Mouse (Mus musculus): ENCODE results near the gene Atf3. TPM values are rescaled to one million over a fixed set of nuclear protein-coding genes. Genes with fewer than 3 reads are reported as not detected.
A peak's percentile ranks its signal among the peaks of the same experiment; 100 is the strongest.

Atf3 gene
- total and polyA plus RNA-seq, 3 experiments, result 1.1 to 3.6 (median 3.0) TPM

DNA sequence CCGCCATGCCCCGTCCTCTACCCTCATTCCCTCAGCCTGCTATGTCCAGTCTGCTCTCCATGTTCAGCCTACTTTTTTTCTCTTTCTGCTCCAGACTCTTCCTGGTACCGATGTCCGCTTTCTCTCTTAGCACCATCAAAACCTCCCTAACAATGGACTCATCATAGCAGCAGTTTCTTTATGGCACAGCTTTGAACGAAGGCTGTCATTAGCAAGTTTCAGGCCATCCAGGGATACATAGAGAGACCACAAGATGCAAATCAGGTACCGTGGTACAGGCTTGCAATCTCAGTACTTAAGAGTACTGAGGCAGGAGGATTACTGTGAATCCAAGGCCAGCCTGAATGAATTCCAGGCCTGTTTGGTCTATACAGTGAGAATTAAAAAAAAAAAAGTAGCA, 25.1 kb downstream of the Atf3 start:
- DNase-seq, result no peak

DNA sequence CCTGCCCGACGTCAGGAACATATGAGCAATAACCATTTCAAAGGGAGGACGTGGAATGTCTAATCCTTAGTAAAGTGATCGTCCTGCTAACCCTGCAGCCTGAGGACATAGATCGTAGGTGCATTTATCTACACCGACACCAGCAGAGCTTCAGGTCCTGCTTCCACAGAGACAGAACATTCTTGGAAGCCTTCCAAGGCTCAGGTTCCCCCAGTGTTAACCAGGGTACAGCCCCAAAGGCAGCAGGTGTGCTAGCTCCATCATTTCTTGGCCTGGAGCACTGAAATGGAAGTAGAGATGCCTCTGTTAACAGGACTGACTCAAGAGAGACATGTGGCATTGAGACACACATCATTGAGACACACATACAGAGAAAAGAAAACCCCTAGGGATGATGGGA, 25.6 kb downstream of the Atf3 start:
- DNase-seq, result no peak

DNA sequence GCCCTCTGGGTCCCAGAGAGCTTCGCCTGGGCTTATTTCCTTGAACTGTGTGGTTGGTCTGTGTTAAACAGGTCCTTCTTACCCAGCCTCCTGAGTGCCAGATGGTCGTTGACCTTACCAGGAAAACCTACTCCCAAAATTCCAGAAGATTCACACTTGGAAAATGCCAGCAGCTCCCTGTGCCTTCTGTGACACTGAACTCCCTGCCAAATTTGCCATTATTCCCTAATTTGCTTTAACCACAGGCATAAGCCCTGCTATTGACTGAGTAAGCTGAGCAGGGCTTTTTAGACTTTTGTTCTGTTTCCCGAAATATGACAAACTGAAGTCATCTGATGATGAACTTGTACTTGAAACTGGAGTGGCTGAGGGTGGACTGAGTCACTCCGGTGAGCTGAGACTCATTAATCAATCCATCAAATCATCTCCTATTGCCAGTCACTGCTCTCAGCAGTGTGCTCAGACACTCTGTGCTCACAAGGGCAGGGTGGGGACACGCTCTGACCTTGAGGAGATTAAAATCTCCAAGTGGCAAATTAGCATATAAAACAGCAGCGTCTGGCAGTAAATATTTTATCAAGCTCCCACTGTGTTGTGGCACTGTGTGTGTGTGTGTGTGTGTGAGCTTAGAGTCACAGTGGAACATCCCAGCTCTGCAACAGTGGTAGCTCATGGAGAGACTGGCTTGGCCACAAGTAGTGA, 28.0 kb downstream of the Atf3 start:
- DNase-seq, result no peak

DNA sequence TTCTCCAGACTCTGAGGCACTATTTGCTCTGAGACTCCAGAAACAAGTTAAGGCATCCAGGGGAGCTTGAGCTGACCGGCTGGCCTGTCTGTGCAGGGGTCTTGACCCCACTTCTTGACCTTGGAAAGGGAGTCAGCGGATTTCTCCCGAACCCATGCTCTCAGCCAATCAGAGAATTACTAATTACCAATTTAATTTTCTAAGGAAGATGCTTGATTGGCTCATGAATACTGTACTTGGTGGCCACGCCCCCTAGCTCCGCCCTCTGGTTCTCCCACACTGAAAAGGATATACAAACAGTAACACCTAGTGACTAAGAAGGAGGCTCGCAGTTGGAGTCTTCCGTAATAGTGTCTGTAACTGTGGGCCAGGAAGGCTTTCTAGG, 31.5 kb downstream of the Atf3 start:
- no peak for DNase-seq

DNA sequence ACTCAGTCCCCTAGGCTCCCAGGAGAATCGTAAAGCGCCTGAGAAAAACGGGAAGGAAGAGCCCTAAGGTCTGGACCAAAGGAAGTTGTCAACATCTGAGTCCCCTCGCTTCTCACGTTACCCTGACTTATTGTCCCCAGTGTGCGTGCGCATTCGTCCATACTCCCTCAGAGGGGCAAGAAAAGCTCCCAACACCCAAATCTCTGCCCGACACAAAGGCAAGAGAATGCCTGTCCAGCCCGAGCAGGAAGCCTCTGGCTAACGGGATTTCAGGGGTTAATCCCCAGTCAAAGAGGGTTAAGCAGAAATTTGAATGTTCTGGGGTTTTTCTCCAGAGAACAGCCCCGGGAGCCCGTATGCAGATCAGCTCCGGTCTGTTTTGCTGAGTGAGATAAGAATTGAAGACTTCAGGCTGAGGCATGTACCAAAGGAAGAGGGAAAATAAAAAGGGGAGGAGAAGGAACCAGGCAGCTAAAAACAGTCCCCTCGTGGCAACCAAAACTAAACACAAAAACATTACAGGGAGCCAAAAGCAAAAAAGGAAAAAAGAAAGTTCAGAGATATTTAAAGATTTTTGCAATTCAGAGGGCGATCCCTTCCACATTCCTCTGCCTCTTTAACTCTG, 32.0 kb downstream of the Atf3 start:
- DNase-seq, result no peak

DNA sequence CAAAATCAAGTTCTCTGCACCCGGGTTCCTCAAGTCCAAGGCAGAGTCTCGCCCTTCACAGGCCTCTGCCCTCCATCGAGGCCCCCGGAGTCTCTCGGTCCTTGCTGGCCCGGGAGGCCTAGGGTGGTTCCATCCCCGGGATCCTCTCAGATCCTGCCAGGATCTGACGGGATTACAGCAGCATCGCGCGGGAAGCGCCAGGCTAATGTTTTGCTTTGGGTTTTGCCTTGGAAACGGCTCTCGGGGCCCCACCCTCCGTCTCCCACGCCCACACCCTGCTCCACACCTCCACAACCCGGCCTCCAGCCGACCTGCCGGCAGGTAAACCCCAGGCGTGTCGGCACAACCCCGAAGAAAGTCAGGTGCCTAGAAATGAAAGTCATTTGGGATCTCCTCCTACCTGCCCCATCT, 33.0 kb downstream of the Atf3 start:
- peak; percentile 48 for DNase-seq

DNA sequence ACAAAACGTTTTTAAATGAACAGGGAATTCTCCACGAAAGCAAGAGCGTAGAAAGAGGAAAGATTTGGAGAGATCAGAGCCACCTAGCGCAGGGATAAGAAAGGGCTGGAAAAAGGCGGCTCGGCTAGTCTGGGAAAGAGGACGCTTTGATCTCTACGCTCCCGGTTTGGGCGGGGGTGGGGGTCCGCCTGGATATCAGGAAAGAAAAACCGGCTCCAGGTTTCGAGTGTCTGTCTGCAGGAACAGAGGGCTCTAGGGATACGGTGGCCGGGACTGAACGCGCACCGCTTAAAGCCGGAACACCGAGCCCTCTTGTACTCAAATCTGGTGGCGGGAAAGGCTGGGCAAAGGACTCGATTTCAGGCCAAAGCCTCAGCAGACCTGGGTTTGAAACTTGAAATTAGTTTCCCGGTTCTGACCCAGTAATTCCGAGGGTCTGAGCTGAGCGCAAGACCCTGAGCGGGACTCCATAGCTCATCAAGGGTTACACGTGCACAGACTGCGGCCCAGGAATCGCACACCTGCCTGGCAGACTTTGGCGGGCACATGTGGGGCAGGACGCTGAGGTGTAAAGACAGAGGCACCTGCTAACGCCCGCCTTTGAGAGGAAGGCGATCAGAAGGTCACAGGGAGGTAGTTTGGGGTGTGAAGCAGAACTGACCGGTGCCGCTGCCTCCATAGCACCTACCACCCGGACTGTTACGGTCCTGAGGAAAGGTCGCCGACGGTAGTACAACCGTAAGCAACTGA, 33.6 kb downstream of the Atf3 start:
- DNase-seq, result peak; percentile 46

DNA sequence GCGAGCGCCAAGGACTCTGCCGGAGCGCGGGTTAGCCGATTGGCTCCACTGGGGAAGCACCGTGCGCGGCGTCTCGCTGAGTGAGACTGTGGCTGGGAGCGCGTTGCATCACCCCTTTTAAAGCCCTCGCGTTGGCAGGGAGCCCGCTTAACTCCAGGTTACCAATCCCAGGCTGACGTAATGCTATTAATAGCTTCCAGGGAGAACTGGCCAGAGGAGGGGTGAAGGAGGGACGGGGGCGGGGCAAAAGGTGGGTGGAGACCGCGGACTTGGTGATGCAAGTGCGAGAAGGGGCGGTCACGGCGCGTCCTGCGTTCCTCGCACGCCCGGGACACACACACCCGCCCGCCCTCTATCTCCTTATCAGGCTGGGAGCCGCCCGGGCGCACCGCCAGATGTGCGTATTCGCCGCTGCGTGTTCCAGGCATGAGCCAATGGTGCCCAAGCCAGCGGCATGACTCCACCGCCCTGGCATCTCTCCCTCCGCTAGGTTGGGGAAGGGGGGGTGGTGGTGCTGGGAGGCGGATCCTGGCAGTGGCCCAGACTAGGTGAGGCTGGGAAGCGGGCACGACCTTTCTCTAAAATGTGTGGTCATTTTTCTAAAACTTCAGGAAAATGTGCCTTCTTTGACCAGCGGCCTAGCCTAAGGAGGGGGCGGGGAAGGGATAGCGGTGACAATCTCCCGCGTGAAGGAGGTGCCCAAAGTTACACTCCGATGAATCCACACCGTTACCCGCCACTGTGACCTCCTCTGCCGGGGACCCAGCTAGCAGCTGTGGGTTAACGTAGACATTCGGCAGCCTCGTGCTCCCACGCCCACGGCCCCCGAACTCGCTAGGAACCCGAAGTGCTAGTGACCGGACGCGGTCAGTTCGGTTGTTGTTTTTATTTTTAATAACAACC, 34.4 kb downstream of the Atf3 start:
- DNase-seq, result peak; percentile 100

DNA sequence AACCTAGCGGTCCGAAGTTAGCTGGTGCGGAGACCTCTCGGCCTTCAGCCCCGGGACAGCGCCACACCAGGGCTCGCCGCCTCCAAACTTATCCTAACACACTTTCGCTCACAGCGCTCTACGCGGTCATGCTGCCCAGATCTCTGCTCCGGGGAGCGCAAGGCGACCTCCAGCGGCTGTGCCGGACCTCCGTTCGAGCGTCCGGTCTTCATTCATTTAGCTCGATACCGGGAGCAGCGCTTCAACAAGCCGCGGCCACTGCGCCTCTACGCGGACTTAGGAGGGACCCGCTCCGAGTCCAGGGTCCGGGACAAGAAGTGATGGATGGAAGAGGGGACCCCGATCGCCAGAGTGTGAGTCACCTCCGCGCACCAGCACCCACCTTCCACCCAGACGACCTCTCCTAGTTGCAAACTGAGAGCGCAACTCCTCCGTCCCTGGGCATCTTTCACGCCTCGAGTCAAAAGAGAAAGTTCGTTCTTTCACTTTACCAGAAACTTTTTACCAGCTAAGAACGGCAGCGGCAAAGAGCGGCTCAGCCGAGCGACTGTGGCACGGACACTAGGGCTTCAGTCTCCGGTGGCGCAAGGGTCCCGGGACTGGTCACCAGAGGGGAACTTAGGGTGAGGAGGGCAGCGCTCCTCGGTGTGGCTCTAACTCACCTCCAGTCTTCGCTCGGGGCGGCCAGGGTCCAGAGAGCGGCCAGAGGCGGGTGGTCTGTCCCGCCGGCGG, 35.2 kb downstream of the Atf3 start:
- peak; percentile 85 for DNase-seq

DNA sequence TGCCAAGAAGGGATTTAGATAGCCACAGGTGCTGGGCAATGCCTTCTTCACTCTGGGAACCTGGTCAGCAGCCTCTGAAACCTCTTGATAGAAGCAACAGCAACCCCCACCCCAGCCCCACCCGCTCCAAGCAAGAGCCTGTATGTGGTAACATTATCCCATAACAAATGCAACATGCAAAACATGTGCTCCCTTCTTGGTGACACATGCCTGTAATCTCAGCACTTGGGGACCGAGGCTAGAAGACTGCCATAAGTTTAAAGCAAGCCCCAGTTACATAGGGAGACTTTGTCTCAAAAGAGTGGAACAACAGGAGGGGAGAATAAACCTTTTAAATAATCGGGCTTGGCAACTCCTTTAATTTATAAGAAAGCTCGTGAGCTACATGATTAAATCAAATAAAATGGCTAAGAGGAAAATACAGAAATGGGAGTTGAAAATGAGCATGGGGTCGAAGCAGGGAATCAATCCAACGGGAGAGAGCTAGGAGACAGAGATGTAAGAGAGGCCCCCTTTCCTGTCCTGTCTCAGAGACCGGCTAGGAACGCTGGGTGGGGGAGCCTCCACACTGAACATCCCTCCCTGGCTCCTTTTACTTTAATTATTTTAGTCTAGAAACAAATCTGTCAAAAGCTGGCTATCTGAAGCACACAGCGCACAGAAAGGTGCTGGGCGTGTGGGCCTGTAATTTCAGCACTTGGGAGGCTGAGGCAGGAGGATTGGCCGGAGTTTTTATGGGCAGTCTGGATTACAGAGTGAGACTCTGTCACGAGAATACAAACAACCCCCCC, 36.2 kb downstream of the Atf3 start:
- DNase-seq, result no peak

DNA sequence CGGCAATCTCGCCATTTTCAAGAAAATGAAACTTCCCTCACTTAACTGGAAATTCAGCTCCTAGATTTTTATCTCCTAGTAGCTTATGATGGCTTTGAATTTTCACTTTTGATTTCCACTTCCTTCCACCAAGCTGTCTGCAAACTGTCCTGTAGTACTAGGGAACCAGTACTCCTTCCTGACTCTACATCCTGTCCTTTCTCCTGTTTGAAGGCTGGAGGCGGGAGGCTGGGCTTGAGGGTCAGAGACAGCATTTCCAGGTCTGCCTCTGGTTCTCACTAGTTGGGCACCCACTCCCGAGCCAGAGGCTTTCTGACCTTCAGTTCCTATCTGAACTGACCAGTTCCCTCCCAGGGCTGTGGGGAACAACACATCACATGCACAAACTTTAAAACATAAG, 37.4 kb downstream of the Atf3 start:
- DNase-seq, result peak; percentile 30

DNA sequence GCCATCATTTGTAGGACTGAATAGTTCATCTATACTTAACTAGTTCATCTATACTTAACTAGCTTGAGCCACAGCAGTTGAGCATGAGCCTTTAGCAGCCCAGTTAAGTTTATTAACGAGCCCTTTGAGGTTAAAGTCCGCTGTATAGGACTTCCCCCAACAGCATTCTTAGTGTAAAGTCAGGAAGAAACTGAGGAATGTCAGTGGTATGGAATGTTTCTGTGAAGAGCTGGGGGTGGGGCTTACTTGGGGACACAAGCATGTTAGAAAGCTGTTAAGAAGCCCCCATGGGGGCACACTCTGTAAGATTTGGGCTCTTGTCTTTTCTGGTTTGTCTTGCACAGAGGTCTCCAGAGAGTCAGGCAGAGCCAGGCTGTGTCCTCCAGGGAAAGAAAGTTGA, 38.0 kb downstream of the Atf3 start:
- DNase-seq, result no peak

DNA sequence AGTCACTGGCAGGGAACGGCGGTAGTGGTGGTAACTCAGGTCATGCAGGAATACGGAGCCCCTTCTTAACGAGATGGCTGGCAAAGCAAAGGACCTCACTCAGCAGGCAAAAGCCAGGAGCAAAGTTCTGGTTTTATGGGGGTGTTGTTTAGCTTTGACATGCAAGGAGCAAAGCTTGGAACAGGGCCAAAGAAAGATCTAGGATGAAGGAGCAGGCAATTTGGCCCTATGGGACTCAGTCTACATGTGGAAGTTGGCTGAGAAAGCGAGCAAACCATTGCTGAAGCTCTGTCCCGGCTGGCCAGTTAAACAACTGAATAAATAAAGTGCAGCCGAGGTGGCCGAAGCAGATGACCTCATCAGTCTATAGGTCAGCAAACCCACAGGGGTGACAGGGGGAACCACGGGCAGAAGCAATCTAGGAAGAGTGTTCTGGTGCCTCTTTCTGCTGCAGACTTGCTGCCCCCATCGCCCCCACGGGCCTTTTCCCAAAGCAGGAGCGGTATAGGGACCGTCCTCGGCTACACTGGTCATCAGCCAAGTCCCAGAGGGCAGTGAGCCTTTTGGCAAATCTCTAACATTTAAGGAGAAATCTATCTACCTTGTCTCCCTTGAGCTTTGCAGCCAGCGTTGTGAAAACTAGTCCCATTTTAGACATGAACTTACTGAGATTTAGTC, 39.2 kb downstream of the Atf3 start:
- DNase-seq, result no peak

DNA sequence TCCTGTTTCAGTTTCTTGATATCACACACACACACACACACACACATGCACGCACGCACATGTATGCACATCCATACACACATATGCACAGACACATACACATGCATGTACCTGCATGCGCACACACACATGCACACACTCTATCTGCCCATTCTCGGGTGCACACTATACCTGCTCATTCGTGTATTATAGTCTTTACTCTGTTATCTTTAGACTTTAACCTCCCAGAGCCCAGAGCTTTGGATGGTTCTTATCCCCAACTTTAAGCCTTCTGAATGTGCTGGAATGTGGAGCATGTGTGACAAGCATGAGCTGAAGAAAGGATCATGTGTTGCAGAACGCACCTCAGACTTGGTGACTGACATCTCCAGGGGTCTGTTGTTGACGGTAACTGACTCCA, 41.0 kb downstream of the Atf3 start:
- no peak for DNase-seq

DNA sequence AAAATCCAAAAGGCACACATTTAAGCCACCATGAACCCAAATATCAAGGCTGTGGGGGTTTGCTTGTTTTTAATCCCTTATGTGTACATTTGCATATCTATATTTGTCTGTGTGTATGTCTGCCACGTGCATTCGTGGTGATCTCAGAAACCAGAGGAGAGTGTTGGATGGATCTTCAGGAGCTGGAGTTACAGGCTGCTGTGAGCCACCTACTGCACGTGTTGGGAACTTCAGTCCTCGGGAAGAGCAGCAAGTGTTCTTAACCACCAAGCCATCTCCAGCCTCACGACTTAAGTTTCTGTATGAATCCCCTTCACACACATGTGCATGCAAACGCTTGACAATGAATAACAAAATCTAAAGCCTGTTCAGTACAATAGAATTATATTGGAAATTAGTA, 45.4 kb downstream of the Atf3 start:
- no peak for DNase-seq

DNA sequence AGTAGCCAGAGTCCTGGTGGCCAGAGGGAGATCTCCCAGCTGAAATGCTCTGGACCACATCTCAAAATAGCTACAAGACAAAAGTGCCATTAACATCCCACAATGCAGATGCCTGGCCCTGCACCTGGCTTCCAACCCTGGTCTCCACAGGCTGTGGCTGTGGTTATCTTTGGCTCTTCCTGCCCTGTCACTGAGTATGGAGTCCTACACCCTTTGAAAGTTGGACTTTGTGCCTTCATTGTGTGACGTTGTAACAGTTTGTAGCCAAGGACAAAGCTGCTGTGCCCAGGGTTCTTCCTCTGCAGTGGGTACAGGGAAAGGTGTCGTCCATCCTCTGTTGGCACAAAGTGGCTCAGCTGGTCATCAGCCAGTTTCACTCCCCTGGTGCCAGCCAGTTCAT, 47.4 kb downstream of the Atf3 start:
- no peak for DNase-seq

DNA sequence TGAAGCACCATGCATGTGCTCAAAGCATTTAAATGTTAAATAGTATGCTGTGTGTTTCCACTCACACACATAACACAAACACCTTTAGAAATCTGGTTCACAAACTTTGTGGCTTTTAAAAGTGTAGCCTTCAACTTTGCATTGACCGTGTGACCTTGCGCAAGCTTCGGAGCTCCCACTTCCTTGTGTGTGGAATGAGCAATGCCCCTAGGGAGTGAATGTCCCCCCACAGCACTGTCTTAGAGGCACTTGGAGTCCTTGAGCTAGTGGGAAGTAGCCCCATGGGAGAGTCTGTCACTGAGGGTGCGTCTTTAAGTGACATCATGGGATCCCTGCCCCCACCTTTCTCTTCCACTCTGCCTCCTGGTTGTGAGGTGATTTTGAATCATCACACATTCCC, 51.6 kb downstream of the Atf3 start:
- no peak for DNase-seq

DNA sequence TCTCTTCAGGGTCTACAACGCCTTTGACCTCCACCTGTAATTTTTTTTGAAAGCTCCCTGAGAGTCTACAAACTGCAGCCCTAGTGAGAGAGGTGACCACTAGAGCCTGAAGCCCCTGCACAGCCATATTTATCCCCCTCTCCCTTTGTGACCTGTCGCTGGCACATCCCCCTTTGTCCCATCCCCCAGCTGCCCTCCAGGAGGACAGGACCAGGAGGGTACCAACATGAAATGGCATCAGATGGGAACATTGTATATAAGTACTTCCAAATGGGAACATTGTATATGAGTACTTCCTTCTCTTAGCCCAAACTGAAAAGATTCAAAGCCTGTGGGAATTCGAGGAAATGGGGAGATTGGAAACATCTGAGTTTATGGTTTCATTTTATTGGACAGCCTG, 53.1 kb downstream of the Atf3 start, which contains the start of gene Fam71a:
Fam71a (minus strand) TSS at position 101 of the 400 bp plus-strand sequence.
- no peak for DNase-seq

DNA sequence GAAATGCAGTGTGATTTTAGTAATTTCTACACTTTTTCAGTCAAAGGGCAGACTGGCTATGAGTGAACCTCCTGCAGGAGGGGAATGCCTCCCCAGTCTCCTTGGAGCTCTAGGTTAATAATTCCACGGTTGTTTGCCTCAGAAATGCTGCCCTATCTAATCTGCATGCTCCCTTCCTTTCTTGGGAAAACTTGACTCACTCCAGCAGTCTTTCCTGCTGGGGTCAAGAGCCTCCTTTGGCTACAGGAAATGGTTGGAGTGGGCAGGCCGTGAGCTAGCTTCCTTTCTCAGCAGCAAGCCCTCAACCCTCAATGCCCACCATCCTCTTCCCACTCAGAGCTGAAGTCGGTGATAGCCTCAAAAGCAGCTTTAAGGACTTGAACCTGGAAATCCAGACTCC, 63.5 kb downstream of the Atf3 start:
- no peak for DNase-seq

DNA sequence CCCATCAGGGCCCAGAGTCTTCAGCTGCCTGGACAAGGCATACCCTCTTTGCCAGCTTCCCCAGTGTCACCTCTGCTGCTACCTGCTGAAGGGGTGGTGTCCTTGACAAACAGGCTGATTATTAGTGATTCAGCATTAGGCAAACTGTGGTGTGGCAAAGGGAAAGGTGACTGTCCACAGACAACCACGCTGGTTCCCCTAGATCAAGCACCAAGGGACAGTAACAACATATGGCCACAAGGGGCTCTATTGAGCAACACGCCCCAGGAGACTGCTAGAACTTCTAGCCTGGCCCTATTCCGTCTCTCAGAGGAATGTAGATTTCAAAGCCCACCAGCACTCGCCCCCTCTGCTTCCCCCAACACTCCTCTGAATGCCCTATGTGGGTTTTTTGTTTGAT, 64.8 kb downstream of the Atf3 start:
- DNase-seq, result peak; percentile 44

Measured in adrenal gland, adult 2 months (tissue).